Mouse (Mus musculus) heart, embryonic 12.5 days (tissue): Measurements from ENCODE around the gene Mtrr. TPM values are rescaled to one million over a fixed set of nuclear protein-coding genes. Genes with fewer than 3 reads are reported as not detected.
"Not testable (repeated sequence)": the region's sequence is repeated elsewhere in the genome, so short reads cannot be mapped to it uniquely, and the experiment has no call there.

Source experiments
- ATAC-seq: fragments of 200-750 bp; cut with Nextera tagmentation; 2 replicates; pipeline ENCODE4 v1.8.0; 2017; ENCODE audit warnings: moderate TSS enrichment, moderate library complexity; ENCODE audit not compliant: insufficient number of reproducible peaks, low FRiP score
- H3K27ac ChIP-seq: fragments of 300-500 bp; sonication (generic); 2 replicates; pipeline ENCODE4 v1.5.1; 2016; ENCODE audit warnings: mild to moderate bottlenecking, moderate library complexity; ENCODE audit not compliant: poor library complexity, severe bottlenecking
- H3K27me3 ChIP-seq: fragments of 300-500 bp; sonication (generic); replicated peaks from 2 replicates; pipeline ENCODE4 v1.6.1; 2016; ENCODE audit warnings: mild to moderate bottlenecking, moderate library complexity
- H3K36me3 ChIP-seq: fragments of 300-500 bp; sonication (generic); 2 replicates; pipeline ENCODE4 v1.6.1; 2016; ENCODE audit warnings: mild to moderate bottlenecking, moderate library complexity
- H3K4me1 ChIP-seq: fragments of 300-500 bp; sonication (generic); replicated peaks from 2 replicates; pipeline ENCODE4 v1.6.1; 2016; ENCODE audit warnings: mild to moderate bottlenecking
- H3K4me2 ChIP-seq: fragments of 300-500 bp; sonication (generic); 2 replicates; pipeline ENCODE4 v1.6.1; 2016; ENCODE audit warnings: mild to moderate bottlenecking, moderate library complexity
- H3K4me3 ChIP-seq: fragments of 300-500 bp; sonication (generic); 2 replicates; pipeline ENCODE4 v1.5.1; 2016; ENCODE audit warnings: mild to moderate bottlenecking
- H3K9ac ChIP-seq: fragments of 300-500 bp; sonication (generic); 2 replicates; pipeline ENCODE4 v1.6.1; 2016; ENCODE audit warnings: mild to moderate bottlenecking, moderate library complexity
- H3K9me3 ChIP-seq: fragments of 300-500 bp; sonication (generic); replicated peaks from 2 replicates; pipeline ENCODE4 v1.6.1; 2016; ENCODE audit warnings: mild to moderate bottlenecking, moderate library complexity
- WGBS: fragments of 180-500 bp; shearing (Covaris S2); methylation state at CpG from one replicate; pipeline ENCODE4 v1.1.7; 2016; 5-methylcytosine and 5-hydroxymethylcytosine counted together
- polyA plus RNA-seq: library from polyadenylated mRNA; unstranded; fragments of >200 nt; fragmentation: Nextera tagmentation; extraction: Ambion mirVana; gene quantifications from 2 replicates; pipeline ENCODE4 v1.2.1, GENCODE M21; 2016

The Mtrr gene
- polyA plus RNA-seq, 1 experiment from 2014 or later: 27.2 TPM

GRCm38 (mm10) chr13:68568110-68568509, 13.8 kb downstream of the Mtrr start:
- ATAC-seq: no peak
- no peak overlapping the region for H3K27ac ChIP-seq
- H3K9ac ChIP-seq: no peak overlapping the region
- H3K27me3 ChIP-seq: no peaks in the 10 kb centered on the region
- peaks cover 80% of the 10 kb centered on the region for H3K36me3 ChIP-seq
- WGBS: 94% methylated on average over 9 of the region's 9 CpGs
- H3K4me3 ChIP-seq: no peak overlapping the region
- H3K4me1 ChIP-seq: peaks cover 12% of the 10 kb centered on the region
- no peak overlapping the region for H3K4me2 ChIP-seq
- H3K9me3 ChIP-seq: no peaks in the 10 kb centered on the region

DNA sequence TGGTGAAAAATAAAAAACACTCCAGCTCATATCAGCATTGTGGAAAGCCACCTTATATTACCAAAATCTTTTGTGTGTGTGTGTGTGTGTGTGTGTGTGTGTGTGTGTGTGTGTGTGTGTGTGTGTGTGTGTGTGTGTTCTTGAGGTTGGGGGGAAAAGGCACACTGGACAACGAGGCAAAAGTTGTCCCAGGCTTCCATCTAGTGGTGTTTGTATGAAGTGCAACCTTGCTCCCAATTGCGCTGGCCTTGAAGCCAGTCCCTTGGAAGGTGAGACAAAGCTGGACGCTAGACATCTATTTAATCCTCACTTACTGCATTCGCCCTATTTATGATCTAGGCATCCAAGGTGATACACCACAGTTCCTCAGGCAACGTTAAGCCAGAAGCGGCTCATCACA, 28.6 kb downstream of the Mtrr start:
- 11% methylated on average over 6 of the region's 6 CpGs for WGBS
- not testable (repeated sequence) for H3K4me2 ChIP-seq, H3K4me1 ChIP-seq, H3K36me3 ChIP-seq, H3K9ac ChIP-seq, H3K27ac ChIP-seq, H3K9me3 ChIP-seq, H3K27me3 ChIP-seq, ATAC-seq, H3K4me3 ChIP-seq

Other genes starting within 250 kb of the Mtrr start
- 20.9 and 22.1 TPM in 2 replicates for gene Fastkd3, start 85 bp upstream of the Mtrr start, polyA plus RNA-seq
- 0.22 TPM in 1 of 2 replicates, not detected in the other for gene 1700001L19Rik, start 15.3 kb upstream of the Mtrr start, polyA plus RNA-seq